Mouse (Mus musculus) lung, embryonic 14.5 days (tissue): ENCODE results near the gene Sncg. TPM values are rescaled to one million over a fixed set of nuclear protein-coding genes. Genes with fewer than 3 reads are reported as not detected.

ENCODE experiments used
- ATAC-seq: fragments of 200-750 bp; cut with Nextera tagmentation; 2 replicates; pipeline ENCODE4 v1.8.0; 2017; ENCODE audit warnings: mild to moderate bottlenecking, moderate TSS enrichment, moderate library complexity; ENCODE audit not compliant: insufficient read depth
- DNase-seq: peaks from one replicate; pipeline ENCODE4 v3.0.0-alpha.2; 2015
- H3K27ac ChIP-seq: fragments of 300-500 bp; sonication (generic); 2 replicates; pipeline ENCODE4 v1.5.1; 2014; ENCODE audit warnings: low read depth, mild to moderate bottlenecking, moderate library complexity
- H3K27me3 ChIP-seq: fragments of 300-500 bp; sonication (generic); 2 replicates; pipeline ENCODE4 v1.6.1; 2014; ENCODE audit warnings: low read length, control low read depth; ENCODE audit not compliant: insufficient read depth
- H3K36me3 ChIP-seq: fragments of 300-500 bp; sonication (generic); 2 replicates; pipeline ENCODE4 v1.6.1; 2014; ENCODE audit warnings: control low read depth; ENCODE audit not compliant: insufficient read depth
- H3K4me1 ChIP-seq: fragments of 300-500 bp; sonication (generic); 2 replicates; pipeline ENCODE4 v1.6.1; 2014; ENCODE audit warnings: antibody characterized with exemption, control low read depth; ENCODE audit not compliant: insufficient read depth
- H3K4me2 ChIP-seq: fragments of 300-500 bp; sonication (generic); 2 replicates; pipeline ENCODE4 v1.6.1; 2014; ENCODE audit warnings: mild to moderate bottlenecking
- H3K4me3 ChIP-seq: fragments of 300-500 bp; sonication (generic); 2 replicates; pipeline ENCODE4 v1.5.1; 2014; ENCODE audit warnings: low read depth, low read length
- H3K9ac ChIP-seq: fragments of 300-500 bp; sonication (generic); 2 replicates; pipeline ENCODE4 v1.6.1; 2014
- H3K9me3 ChIP-seq: fragments of 300-500 bp; sonication (generic); 2 replicates; pipeline ENCODE4 v1.6.1; 2016; ENCODE audit warnings: low read depth, low read length, control low read depth
- CTCF ChIP-seq: IDR thresholded peaks from 2 replicates; pipeline ENCODE4 v1.5.1; 2016; ENCODE audit warnings: antibody characterized with exemption, low read depth
- WGBS: fragments of 180-500 bp; shearing (Covaris S2); extraction: QIAGEN DNeasy Blood & Tissue Kit; methylation state at CpG from one replicate; pipeline ENCODE4 v1.1.7; 2014; 5-methylcytosine and 5-hydroxymethylcytosine counted together
- polyA plus RNA-seq: library from polyadenylated mRNA; unstranded; fragments of >200 nt; fragmentation: Nextera tagmentation; extraction: Ambion mirVana; gene quantifications from 2 replicates; pipeline ENCODE4 v1.2.1, GENCODE M21; 2014

The Sncg gene
- polyA plus RNA-seq, 1 experiment from 2014 or later, result 4.9 TPM

- no peaks in the 10 kb centered on the region for H3K4me1 ChIP-seq
- H3K27ac ChIP-seq, result no peak overlapping the region
- H3K4me2 ChIP-seq, result no peak overlapping the region
- no peaks in the 10 kb centered on the region for H3K36me3 ChIP-seq
- no peaks in the 10 kb centered on the region for H3K9me3 ChIP-seq
- WGBS, result 44% methylated on average over 4 of the region's 4 CpGs
- no peak for DNase-seq
- no peak overlapping the region for H3K4me3 ChIP-seq
- H3K9ac ChIP-seq, result no peak overlapping the region
- no peaks in the 10 kb centered on the region for H3K27me3 ChIP-seq
- TF ChIP-seq CTCF, result no peak
- no peak for ATAC-seq
These were observed 12.5 kb downstream of the Sncg start for GRCm38 (mm10) chr14:34362135-34362534.

GRCm38 (mm10) chr14:34360251-34360650 is 14.3 kb downstream of the Sncg start:
- DNase-seq (no peak), ATAC-seq (no peak)
- Histone ChIP-seq H3K27ac (no peak overlapping the region), H3K4me1 (no peaks in the 10 kb centered on the region), H3K9ac (no peak overlapping the region), H3K4me3 (no peak overlapping the region), H3K27me3 (no peaks in the 10 kb centered on the region), H3K9me3 (no peaks in the 10 kb centered on the region), H3K36me3 (no peaks in the 10 kb centered on the region), H3K4me2 (no peak overlapping the region)
- no peak for TF ChIP-seq CTCF
- WGBS, result 38% methylated on average over 6 of the region's 6 CpGs

GRCm38 (mm10) chr14:34359676-34360244 is 14.8 kb downstream of the Sncg start:
- Histone ChIP-seq H3K36me3 (no peaks in the 10 kb centered on the region), H3K9ac (no peak overlapping the region), H3K27me3 (no peaks in the 10 kb centered on the region), H3K9me3 (no peaks in the 10 kb centered on the region), H3K4me3 (no peak overlapping the region), H3K4me2 (no peak overlapping the region), H3K4me1 (no peaks in the 10 kb centered on the region), H3K27ac (no peak overlapping the region)
- DNase-seq (no peak), ATAC-seq (no peak)
- TF ChIP-seq CTCF, result no peak
- WGBS, result 30% methylated on average over 5 of the region's 5 CpGs

- DNase-seq, result no peak
- 61% methylated on average over 7 of the region's 7 CpGs for WGBS
- no peaks in the 10 kb centered on the region for H3K4me1 ChIP-seq
- TF ChIP-seq CTCF, result no peak
- no peaks in the 10 kb centered on the region for H3K36me3 ChIP-seq
- H3K9ac ChIP-seq, result no peak overlapping the region
- H3K4me2 ChIP-seq, result no peak overlapping the region
- ATAC-seq, result no peak
- no peaks in the 10 kb centered on the region for H3K27me3 ChIP-seq
- no peak overlapping the region; the same call in 1 of the 2 replicates for H3K27ac ChIP-seq
- H3K4me3 ChIP-seq, result no peak overlapping the region
- H3K9me3 ChIP-seq, result no peaks in the 10 kb centered on the region
These were observed 16.7 kb downstream of the Sncg start for GRCm38 (mm10) chr14:34357671-34358455.

- H3K27ac ChIP-seq, result no peak within 1 kb of the TSS
- no peak within 1 kb of the TSS for H3K9ac ChIP-seq
- ATAC-seq, result 0 out of 2 replicates have a peak, but pooled peaks have one; percentile 25
- no peak within 1 kb of the TSS for H3K4me2 ChIP-seq
- no peaks in the 10 kb centered on the region for H3K4me1 ChIP-seq
- no peaks in the 10 kb centered on the region for H3K27me3 ChIP-seq
- DNase-seq, result no peak
- no peaks in the 10 kb centered on the region for H3K9me3 ChIP-seq
- WGBS, result 63% methylated on average over 6 of the region's 6 CpGs
- TF ChIP-seq CTCF, result no peak
- no peak within 1 kb of the TSS for H3K4me3 ChIP-seq
- H3K36me3 ChIP-seq, result no peaks in the 10 kb centered on the region
These were observed 19.3 kb downstream of the Sncg start, which contains the start of gene Fam25c for GRCm38 (mm10) chr14:34355301-34355700. TSS of gene Fam25c (minus strand) at chr14:34355433.

GRCm38 (mm10) chr14:34354456-34354855 is 20.1 kb downstream of the Sncg start:
- no peaks in the 10 kb centered on the region for H3K4me1 ChIP-seq
- no peak for DNase-seq

GRCm38 (mm10) chr14:34353326-34353725 is 21.3 kb downstream of the Sncg start:
- no peaks in the 10 kb centered on the region for H3K9me3 ChIP-seq
- ATAC-seq (no peak), DNase-seq (no peak)
- no peak overlapping the region for H3K4me3 ChIP-seq
- 92% methylated on average over 3 of the region's 3 CpGs for WGBS
- no peak overlapping the region for H3K27ac ChIP-seq
- H3K36me3 ChIP-seq, result no peaks in the 10 kb centered on the region
- no peaks in the 10 kb centered on the region for H3K4me1 ChIP-seq
- H3K27me3 ChIP-seq, result no peaks in the 10 kb centered on the region
- no peak overlapping the region for H3K4me2 ChIP-seq
- H3K9ac ChIP-seq, result no peak overlapping the region
- no peak for TF ChIP-seq CTCF

More at GRCm38 (mm10) chr14:34354456-34354855, 20.1 kb downstream of the Sncg start:
- Histone ChIP-seq H3K27me3 (no peaks in the 10 kb centered on the region), H3K27ac (no peak overlapping the region), H3K9ac (no peak overlapping the region), H3K4me3 (no peak overlapping the region), H3K9me3 (no peaks in the 10 kb centered on the region), H3K4me2 (no peak overlapping the region), H3K36me3 (no peaks in the 10 kb centered on the region)
- no peak for TF ChIP-seq CTCF
- no peak for ATAC-seq
- WGBS, result 64% methylated on average over 4 of the region's 4 CpGs
